Mouse (Mus musculus) erythroblast, adult 5-6 weeks (primary cell): ENCODE data around the gene Tex9. TPM values are rescaled to one million over a fixed set of nuclear protein-coding genes. Genes with fewer than 3 reads are reported as not detected.
"Not testable (repeated sequence)": the region's sequence is repeated elsewhere in the genome, so short reads cannot be mapped to it uniquely, and the experiment has no call there.

ENCODE experiments used
- ATAC-seq: replicated peaks from 2 replicates; pipeline ENCODE4 v1.8.0; 2016; ENCODE audit warnings: moderate number of reproducible peaks, mild to moderate bottlenecking, moderate TSS enrichment, inconsistent platforms; ENCODE audit not compliant: poor library complexity, low FRiP score, severe bottlenecking
- total RNA-seq, 2 experiments: library from RNA; stranded (forward) in 1 of 2; stranded (reverse) in 1 of 2; fragments of 150-400 nt in 1 of 2; fragments of 200-764, 138-1000 nt in 1 of 2; gene quantifications; 2 replicates each; pipeline versions ENCODE4 v1.2.3 to v1.2.4; 2015 to 2017; ENCODE audit warnings: low replicate concordance in 2 of 2

Gene Tex9
- total RNA-seq, 2 experiments from 2014 or later: 1.7 to 10.8 TPM

GRCm38 (mm10) chr9:72403421-72403820 lies 88.6 kb downstream of the Tex9 start:
- no peak for ATAC-seq

DNA sequence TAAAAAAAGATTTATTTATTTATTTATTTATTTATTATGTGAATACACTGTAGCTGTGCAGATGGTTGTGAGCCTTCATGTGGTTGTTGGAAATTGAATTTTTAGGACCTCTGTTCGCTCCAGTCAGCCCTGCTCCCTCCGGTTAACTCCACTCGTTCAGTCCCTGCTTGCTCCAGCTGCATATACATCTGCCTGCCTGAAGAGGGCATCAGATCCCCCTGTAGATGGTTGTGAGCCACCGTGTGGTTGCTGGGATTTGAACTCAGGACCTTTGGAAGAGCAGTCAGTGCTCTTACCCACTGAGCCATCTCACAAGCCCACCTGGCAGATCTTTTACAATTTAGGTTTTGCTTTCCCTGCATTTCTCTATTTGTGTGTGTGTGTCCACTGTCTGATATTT lies 90.2 kb downstream of the Tex9 start:
- ATAC-seq: not testable (repeated sequence)

Other genes with a start within 250 kb of the Tex9 start
- gene Zfp280d, start 217.4 kb downstream of the Tex9 start, total RNA-seq (2015; ENCODE audit: low replicate concordance): 67.6 and 77.5 TPM in 2 replicates
- gene Zfp280d, start 217.4 kb downstream of the Tex9 start, total RNA-seq (2017; ENCODE audit: low replicate concordance): 51.5 and 53.4 TPM in 2 replicates
- gene Mns1, start 54.2 kb downstream of the Tex9 start, total RNA-seq (2015; ENCODE audit: low replicate concordance): 31.7 and 53.5 TPM in 2 replicates
- 27.5 and 55.0 TPM in 2 replicates for gene Mns1, start 54.2 kb downstream of the Tex9 start, total RNA-seq (2017; ENCODE audit: low replicate concordance)
- gene Rfx7, start 40.0 kb upstream of the Tex9 start, total RNA-seq (2015; ENCODE audit: low replicate concordance): 12.9 and 24.7 TPM in 2 replicates
- gene Rfx7, start 40.0 kb upstream of the Tex9 start, total RNA-seq (2017; ENCODE audit: low replicate concordance): 4.2 and 5.4 TPM in 2 replicates
- 37.6 and 48.2 TPM in 2 replicates for gene Nedd4, start 170.1 kb upstream of the Tex9 start, total RNA-seq (2015; ENCODE audit: low replicate concordance)
- gene Nedd4, start 170.1 kb upstream of the Tex9 start, total RNA-seq (2017; ENCODE audit: low replicate concordance): 51.9 and 56.2 TPM in 2 replicates